Mouse (Mus musculus) gastrocnemius, postnatal 14 days (tissue): ENCODE results near the gene Gm21865. TPM values are rescaled to one million over a fixed set of nuclear protein-coding genes. Genes with fewer than 3 reads are reported as not detected.
"Not testable (repeated sequence)": the region's sequence is repeated elsewhere in the genome, so short reads cannot be mapped to it uniquely, and the experiment has no call there.

ENCODE experiments used
- DNase-seq: peaks from one replicate; pipeline ENCODE4 v3.0.0; 2021; ENCODE audit warnings: mixed read lengths
- intact Hi-C: fragments of 180-260 bp; cut with DNase I; formaldehyde crosslinking; loops from one replicate; pipeline ENCODE4 v1.15.1; 2025; ENCODE audit warnings: low total_unique reads
- long read RNA-seq, 2 experiments: library from polyadenylated mRNA; stranded (forward); transcript quantifications; one replicate each; pipeline ENCODE4 v2.0.0; 2021
- total RNA-seq, 2 experiments: library from RNA; stranded (reverse); gene quantifications; 2 replicates each; pipeline ENCODE4 v1.2.3; 2021

Gene Gm21865
- not detected for total RNA-seq
- long read RNA-seq, experiment 1: 0 reads
- long read RNA-seq, experiment 2: 0 reads

GRCm38 (mm10) chrY:40316803-40317202 lies at the start of gene Gm21865:
Gene Gm21865 (minus strand): TSS chrY:40316903.
- DNase-seq, intact Hi-C loops: not testable (repeated sequence)

Other genes starting within 250 kb of the Gm21865 start
- not detected for gene Gm21882, start 64.6 kb upstream of the Gm21865 start, total RNA-seq